Mouse (Mus musculus) adrenal gland, postnatal 4 days (tissue): ENCODE data around the gene Tpcn1. TPM values are rescaled to one million over a fixed set of nuclear protein-coding genes. Genes with fewer than 3 reads are reported as not detected.

Experiments
- DNase-seq, 2 experiments: peaks; one replicate each; pipeline ENCODE4 v3.0.0; 2021 to 2022; ENCODE audit warnings: low spot score in 2 of 2, mixed read lengths in 2 of 2
- total RNA-seq, 2 experiments: library from RNA; stranded (reverse); gene quantifications; 2 replicates each; pipeline ENCODE4 v1.2.3; 2021

The Tpcn1 gene
- total RNA-seq, 2 experiments from 2014 or later: 47.5 to 49.5 TPM

DNA sequence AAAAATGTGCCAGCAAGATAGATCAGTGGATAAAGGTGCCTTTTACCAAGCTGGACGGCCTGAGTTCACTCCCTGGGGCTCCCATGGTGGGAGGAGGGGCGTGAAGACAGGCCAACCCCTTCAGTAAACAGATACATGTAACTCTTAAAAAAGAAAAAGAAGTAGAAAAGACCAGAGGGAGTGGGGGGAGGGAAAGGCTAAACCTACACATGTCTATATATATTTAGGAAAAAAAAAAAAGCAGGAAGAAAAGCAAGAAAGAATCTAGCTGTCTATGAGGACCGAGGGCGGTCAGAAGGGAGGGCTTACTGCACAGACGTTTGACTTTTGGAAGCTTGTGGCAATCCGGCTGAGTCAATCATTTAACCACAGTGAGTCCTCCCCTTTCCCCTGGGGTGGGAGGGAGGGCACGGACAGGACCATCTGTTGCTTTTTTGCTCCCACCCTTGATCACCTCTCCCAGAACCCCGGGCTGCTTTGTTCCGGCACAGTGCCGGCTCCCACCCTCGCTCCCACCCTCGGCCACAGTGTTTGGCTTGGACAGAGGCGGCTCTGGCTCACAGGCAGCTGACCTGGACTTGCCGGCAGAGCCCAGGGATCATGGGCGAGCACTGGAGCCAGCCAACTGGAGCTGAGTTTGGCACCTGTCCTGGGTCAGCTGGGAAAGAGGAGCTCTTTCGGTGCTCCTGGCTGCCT lies 27.7 kb downstream of the Tpcn1 start:
- DNase-seq: no peak

- no peak for DNase-seq
These were observed 28.3 kb downstream of the Tpcn1 start for GRCm38 (mm10) chr5:120560129-120560615.

- DNase-seq: no peak
These were observed 29.7 kb downstream of the Tpcn1 start for GRCm38 (mm10) chr5:120558762-120559161.

DNA sequence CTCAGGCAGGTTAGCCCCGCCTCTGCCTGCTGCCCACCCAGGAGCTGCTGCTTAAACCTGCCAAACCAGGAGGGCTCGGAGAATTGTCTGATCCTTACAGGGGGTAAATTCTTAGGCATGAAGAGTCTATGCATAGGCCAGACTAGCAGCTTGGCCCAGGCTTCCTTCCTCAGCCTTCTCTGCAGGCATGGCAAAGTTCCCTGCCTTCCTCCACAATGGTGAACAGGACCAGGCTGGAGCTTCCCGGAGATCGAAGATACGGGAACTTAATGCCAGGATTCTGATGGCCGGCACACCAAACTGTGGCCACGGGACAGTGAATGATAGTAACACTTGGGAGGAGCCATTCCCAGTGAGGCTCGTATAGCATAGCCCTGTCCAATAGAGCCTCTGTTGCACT lies 30.4 kb downstream of the Tpcn1 start:
- no peak for DNase-seq

DNA sequence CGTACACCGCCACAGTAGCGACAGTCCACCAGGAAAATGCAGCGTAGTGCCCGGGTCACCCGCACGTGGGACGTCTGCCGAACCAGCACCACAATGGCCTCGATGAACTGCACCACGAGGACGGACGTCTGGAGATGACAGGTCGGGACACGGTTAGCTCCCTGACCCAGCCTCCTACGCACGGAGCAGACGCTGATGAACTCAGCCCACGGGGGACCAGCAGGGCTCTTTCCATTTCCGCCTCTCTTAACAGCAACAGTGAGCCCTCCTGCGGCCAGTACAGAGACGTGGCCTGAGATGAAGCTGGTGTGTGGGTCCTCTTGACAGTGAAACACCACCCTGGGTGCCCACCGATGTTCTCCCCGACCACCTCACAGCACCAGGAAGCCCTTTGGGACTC lies 32.6 kb downstream of the Tpcn1 start:
- no peak for DNase-seq

- DNase-seq: no peak
These were observed 37.8 kb downstream of the Tpcn1 start for GRCm38 (mm10) chr5:120550673-120551072.

GRCm38 (mm10) chr5:120550137-120550536 lies 38.3 kb downstream of the Tpcn1 start:
- DNase-seq: no peak

DNA sequence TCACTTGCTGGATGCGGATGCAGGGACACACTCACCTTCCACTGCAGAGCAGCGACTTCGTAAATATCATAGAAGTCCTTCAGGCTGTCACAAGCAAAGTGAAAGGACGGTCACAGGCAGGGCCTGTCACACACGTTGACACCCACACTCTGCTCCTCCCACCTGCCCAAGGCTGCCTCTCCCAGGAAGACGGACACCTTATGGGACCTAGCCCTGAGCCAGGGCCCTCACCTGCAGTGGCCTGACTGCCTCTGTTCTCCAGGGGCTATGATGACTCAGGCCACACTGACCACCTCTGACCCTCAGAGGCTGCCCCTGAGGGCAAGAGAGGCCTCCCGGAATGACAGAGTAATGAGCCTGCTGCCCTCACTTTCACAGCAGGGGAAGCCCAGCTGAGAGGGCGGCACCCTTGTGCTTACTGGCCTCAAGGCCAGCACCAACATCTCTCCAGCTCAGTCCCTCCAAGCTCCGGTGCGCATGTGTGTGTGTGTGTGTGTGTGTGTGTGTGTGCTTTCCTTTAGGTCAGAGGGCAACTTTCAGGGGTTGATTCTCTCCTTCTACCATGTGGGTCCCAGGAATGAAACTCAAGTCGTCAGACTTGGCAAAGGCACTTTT lies 40.1 kb downstream of the Tpcn1 start:
- no peak for DNase-seq

GRCm38 (mm10) chr5:120536632-120537031 lies 51.8 kb downstream of the Tpcn1 start:
- no peak for DNase-seq

DNA sequence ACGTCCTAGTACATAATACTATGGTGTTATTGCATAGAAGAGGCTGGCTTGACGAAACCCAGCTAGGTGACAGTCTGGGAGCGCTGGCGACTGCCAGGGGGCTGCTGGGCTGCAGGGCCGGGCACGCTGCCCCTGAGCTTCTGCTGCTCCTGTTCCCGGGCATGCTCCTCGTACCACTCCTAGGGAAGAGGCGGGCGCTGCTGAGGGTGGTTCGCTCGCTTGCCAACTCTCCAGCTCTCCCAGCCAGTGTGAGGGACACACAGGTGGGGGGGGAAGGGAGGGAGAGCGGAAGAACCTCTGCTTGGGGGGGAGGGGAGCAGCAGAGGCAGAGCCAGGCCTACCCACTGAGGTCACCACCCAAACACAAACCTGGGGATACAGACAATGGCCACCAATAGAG lies 52.4 kb downstream of the Tpcn1 start:
- no peak for DNase-seq

DNA sequence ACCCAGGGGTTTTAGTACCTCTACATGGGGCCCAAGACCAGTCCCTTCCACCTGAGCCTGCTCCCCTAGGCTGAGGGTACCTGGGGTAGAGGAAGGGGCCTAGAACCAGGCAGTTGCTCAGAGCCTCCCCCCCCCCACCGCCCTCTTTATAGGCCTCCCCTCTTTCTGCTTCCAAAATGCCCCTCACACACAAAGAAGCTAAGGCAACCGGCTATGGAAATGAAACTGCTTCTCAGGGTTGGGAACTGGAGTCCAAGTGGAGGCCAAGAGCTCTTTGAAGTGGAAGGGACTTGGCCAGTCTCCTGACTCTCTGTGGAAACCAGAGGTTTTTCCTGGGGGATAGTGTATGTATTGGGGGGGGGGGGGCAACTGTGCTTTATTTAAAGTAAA lies 53.8 kb downstream of the Tpcn1 start:
- DNase-seq: no peak

- DNase-seq: no peak
These were observed 54.3 kb downstream of the Tpcn1 start for GRCm38 (mm10) chr5:120534071-120534685.

DNA sequence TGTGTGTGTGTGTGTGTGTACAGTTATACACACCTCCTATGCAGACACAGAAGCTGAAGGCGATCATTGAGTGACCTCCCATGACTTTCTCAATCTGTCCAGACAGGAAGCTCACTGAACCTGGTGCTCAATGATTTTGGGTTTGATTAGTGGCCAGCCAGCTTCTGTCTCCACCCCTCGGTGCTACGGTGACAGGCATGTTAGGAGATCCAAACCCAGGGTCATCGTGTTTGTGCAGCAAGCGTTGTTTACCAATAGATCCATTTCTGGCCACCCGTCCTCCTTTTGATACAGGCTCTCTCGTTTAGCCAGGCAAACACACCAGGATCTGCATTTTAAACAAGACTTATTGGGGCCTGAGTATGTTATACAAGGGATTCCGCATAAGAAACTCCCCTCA lies 56.8 kb downstream of the Tpcn1 start:
- DNase-seq: no peak

GRCm38 (mm10) chr5:120527296-120527964 lies 61.0 kb downstream of the Tpcn1 start:
- DNase-seq: no peak

DNA sequence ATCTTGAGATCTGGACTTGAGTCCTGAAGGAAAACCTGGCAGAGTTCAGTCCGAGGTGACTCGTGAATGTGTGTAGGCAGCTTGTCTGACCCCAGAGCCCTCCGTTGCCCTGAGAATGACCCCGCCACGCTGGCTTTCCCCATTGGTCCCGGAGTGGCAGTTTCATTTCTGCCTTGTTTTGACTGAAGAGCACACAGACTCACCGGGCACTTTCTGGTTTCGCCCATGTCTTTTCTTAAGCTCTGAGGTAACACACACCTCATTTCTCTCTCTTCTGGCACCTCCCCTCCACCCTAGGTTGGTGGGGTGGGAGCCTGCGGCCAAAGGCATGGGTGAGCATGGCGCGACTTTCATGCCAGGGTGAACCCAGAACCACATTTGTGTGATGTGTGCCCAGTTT lies 62.2 kb downstream of the Tpcn1 start:
- DNase-seq: no peak

DNA sequence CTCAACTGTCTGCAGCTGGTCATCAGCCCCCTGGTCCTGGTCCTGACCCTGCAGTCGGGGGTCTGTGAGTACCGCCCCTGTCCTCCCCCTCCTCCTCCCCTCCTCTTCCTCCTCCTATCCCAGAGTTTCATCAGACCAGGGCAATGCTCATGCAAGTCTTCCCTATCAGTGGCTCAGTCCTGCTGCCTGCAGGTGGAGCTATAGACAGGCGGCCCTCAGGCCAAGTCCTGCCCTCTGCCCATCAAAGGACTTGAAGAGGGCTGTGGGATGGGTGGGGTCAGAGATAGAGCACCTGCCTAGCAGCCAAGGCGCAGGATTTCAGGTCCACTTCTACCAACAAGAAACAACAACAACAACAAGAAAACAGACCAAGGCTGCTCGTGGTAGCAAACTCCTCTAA lies 62.7 kb downstream of the Tpcn1 start:
- DNase-seq: no peak

GRCm38 (mm10) chr5:120524736-120525135 lies 63.7 kb downstream of the Tpcn1 start:
- DNase-seq: no peak

DNA sequence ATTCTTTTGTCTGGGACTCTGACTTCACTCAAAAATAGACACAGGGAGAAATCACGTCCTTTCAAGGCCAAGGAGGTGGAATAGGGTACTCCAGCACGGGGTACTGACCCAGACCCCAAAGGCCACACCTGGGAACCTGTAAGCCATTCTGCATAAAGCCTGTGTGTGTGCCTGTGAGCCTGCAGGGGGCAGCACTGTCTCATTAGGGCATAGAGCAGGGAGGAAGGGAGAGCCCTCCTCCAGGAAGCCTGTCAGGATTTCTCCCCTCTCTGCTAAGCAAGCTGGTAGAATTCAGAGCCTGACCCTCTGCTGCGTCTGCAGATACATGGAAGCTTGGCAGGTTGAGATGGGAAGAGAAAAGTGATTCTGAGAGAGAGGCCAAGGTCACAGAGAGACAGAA lies 65.8 kb downstream of the Tpcn1 start:
- DNase-seq: no peak

DNA sequence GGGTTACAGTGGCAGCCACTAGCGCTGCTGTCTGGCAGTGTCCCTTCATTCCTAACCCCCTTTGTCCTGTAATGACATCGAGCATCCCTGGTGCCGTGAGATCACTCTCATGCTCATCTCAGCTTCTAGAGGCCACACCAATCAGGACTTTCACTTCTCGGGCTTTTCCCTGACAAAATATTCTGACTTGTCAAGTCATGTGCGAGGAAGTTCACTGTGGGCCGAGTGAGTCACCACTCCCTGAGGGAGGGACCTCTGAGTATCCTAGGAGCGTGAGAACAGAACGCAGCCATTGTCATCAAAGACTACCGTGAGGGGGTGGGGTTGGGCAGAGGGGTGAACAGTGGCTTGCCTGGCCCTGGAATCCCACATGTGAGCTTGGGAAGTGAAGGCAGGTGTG lies 70.9 kb downstream of the Tpcn1 start:
- DNase-seq: no peak

DNA sequence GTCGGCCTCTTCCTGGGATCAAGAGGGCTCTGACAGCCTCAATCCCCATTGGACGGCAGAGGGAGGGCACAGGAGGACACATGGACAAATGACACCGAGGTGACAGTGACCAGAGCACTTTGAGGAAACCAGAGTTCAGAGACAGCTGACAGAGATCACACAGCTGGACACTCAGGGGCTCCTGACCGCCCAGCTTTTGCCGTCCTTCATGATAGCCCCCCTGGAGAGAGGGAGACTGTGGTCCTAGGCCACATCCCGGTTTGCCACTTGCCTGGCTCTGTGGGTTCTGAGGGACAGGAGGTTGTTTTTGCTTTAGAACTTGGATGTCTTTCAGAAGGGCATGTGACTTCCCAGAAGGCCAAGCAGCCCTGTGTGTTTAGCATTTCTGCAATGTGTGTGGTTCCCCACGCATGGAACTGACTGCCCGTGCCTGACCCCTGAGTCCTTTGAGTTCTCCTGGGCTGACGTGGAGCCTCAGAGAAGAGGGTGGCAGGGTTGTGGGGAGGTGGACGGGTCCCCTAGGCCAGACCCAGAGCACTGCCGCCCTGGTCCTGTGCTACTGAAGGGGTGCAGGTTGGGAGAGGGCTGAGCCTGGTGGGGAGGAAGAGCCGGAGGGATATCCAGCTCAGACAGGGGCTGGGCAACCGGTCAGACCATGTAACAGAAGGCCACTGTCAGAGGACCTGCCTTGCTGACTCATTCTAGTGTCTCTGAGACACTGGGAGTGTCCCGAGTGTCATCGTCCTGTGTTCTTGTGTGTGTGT lies 72.1 kb downstream of the Tpcn1 start:
- DNase-seq: no peak

DNA sequence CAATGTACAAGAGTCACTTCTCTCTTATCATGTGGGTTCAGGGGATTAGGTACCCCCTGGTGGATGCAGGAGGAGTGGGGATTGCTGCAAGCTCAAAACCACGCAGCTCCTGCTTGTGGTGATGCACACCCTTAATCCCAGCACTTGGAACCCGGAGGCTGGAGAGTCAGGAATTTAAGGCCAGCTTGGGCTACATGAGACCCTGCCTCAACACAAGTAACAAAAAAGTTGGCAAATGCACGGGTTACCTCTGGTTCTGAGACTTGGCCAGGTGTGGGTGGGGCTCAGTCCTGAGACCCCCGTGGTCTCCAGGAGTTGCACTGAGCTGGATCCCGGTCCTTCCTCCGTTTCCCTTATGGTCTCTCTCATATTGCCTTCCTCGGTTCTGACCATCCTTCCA lies 73.0 kb downstream of the Tpcn1 start:
- no peak for DNase-seq
